Mouse (Mus musculus) midbrain, embryonic 16.5 days (tissue): ENCODE measurements around the gene Hba-a2. TPM values are rescaled to one million over a fixed set of nuclear protein-coding genes. Genes with fewer than 3 reads are reported as not detected.
A peak's percentile ranks its signal among the peaks of the same experiment; 100 is the strongest.
"Not testable (repeated sequence)": the region's sequence is repeated elsewhere in the genome, so short reads cannot be mapped to it uniquely, and the experiment has no call there.

Experiments used
- ATAC-seq: fragments of 200-750 bp; cut with Nextera tagmentation; 2 replicates; pipeline ENCODE4 v1.8.0; 2017; ENCODE audit warnings: moderate TSS enrichment
- H3K27ac ChIP-seq: fragments of 300-500 bp; sonication (generic); 2 replicates; pipeline ENCODE4 v1.5.1; 2014; ENCODE audit warnings: mild to moderate bottlenecking, low read length, mixed read lengths
- H3K27me3 ChIP-seq: fragments of 300-500 bp; sonication (generic); 2 replicates; pipeline ENCODE4 v1.6.1; 2014; ENCODE audit warnings: low read depth, low read length, mixed read lengths; ENCODE audit not compliant: control insufficient read depth, insufficient read depth
- H3K36me3 ChIP-seq: fragments of 300-500 bp; sonication (generic); 2 replicates; pipeline ENCODE4 v1.6.1; 2014; ENCODE audit warnings: mild to moderate bottlenecking, low read length, moderate library complexity, mixed read lengths; ENCODE audit not compliant: control insufficient read depth, insufficient read depth
- H3K4me1 ChIP-seq: fragments of 300-500 bp; sonication (generic); 2 replicates; pipeline ENCODE4 v1.6.1; 2014; ENCODE audit warnings: mild to moderate bottlenecking, low read length, mixed read lengths; ENCODE audit not compliant: control insufficient read depth, insufficient read depth
- H3K4me2 ChIP-seq: fragments of 300-500 bp; sonication (generic); 2 replicates; pipeline ENCODE4 v1.6.1; 2014; ENCODE audit warnings: mild to moderate bottlenecking, low read length, mixed read lengths
- H3K4me3 ChIP-seq: fragments of 300-500 bp; sonication (generic); 2 replicates; pipeline ENCODE4 v1.5.1; 2014; ENCODE audit warnings: low read depth, mild to moderate bottlenecking, low read length, moderate library complexity, mixed read lengths
- H3K9ac ChIP-seq: fragments of 300-500 bp; sonication (generic); 2 replicates; pipeline ENCODE4 v1.6.1; 2014; ENCODE audit warnings: low read depth, low read length, mixed read lengths
- H3K9me3 ChIP-seq: fragments of 300-500 bp; sonication (generic); replicated peaks from 2 replicates; pipeline ENCODE4 v1.6.1; 2014; ENCODE audit warnings: mild to moderate bottlenecking, low read length, mixed read lengths; ENCODE audit not compliant: control insufficient read depth, poor library complexity, severe bottlenecking
- WGBS: fragments of 180-500 bp; shearing (Covaris S2); extraction: QIAGEN DNeasy Blood & Tissue Kit; methylation state at CpG from one replicate; pipeline ENCODE4 v1.1.7; 2014; 5-methylcytosine and 5-hydroxymethylcytosine counted together
- polyA plus RNA-seq: library from polyadenylated mRNA; unstranded; fragments of >200 nt; fragmentation: Nextera tagmentation; extraction: Ambion mirVana; gene quantifications from 2 replicates; pipeline ENCODE4 v1.2.1, GENCODE M21; 2015

Gene Hba-a2
- polyA plus RNA-seq, 1 experiment from 2014 or later, result 5,737 TPM

- H3K27me3 ChIP-seq, H3K36me3 ChIP-seq, H3K9me3 ChIP-seq, H3K27ac ChIP-seq, H3K4me1 ChIP-seq: not testable (repeated sequence)
- peak within 1 kb of the TSS; percentile 34 for H3K4me3 ChIP-seq
- WGBS, result 22% methylated on average over 30 of the region's 33 CpGs
- peak; percentile 86 for ATAC-seq
- 0 out of 2 replicates have a peak within 1 kb of the TSS, but pooled peaks have one; percentile 41 for H3K9ac ChIP-seq
- H3K4me2 ChIP-seq, result peak within 1 kb of the TSS; percentile 56
Observed at GRCm38 (mm10) chr11:32286695-32287492, 9.4 kb upstream of the Hba-a2 start, which contains the start of gene Hbq1b. TSS of gene Hbq1b (plus strand) at chr11:32286965.

- H3K4me3 ChIP-seq, result no peak overlapping the region; the same call in 1 of the 2 replicates
- peak overlapping the region; percentile 56; the same call in 1 of the 2 replicates for H3K4me2 ChIP-seq
- WGBS, result 72% methylated on average over 9 of the region's 9 CpGs
Observed at GRCm38 (mm10) chr11:32287493-32287825, 8.8 kb upstream of the Hba-a2 start.

GRCm38 (mm10) chr11:32292819-32293218 lies 3.5 kb upstream of the Hba-a2 start:
- not testable (repeated sequence) for ATAC-seq, H3K4me3 ChIP-seq, H3K4me1 ChIP-seq, H3K27ac ChIP-seq, H3K27me3 ChIP-seq, H3K4me2 ChIP-seq, H3K9me3 ChIP-seq, H3K36me3 ChIP-seq, H3K9ac ChIP-seq
- 87% methylated on average over 4 of the region's 4 CpGs for WGBS

More at GRCm38 (mm10) chr11:32287493-32287825, 8.8 kb upstream of the Hba-a2 start:
- Histone ChIP-seq H3K4me1 (no peaks in the 10 kb centered on the region), H3K36me3 (no peaks in the 10 kb centered on the region), H3K27ac (no peak overlapping the region), H3K9ac (no peak overlapping the region), H3K9me3 (no peaks in the 10 kb centered on the region), H3K27me3 (no peaks in the 10 kb centered on the region)
- no peak for ATAC-seq

- not testable (repeated sequence) for H3K27me3 ChIP-seq, H3K4me3 ChIP-seq, H3K27ac ChIP-seq, H3K9ac ChIP-seq, H3K4me1 ChIP-seq, ATAC-seq, H3K9me3 ChIP-seq, H3K36me3 ChIP-seq, H3K4me2 ChIP-seq
- 75% methylated on average over 3 of the region's 3 CpGs for WGBS
Observed at GRCm38 (mm10) chr11:32293479-32293878, 2.8 kb upstream of the Hba-a2 start.

- H3K9ac ChIP-seq, H3K36me3 ChIP-seq, H3K4me1 ChIP-seq, H3K4me3 ChIP-seq, H3K27me3 ChIP-seq, H3K27ac ChIP-seq, ATAC-seq, H3K4me2 ChIP-seq, H3K9me3 ChIP-seq: not testable (repeated sequence)
- WGBS, result 51% methylated on average over 2 of the region's 2 CpGs
Observed at GRCm38 (mm10) chr11:32297417-32297816, 1.1 kb downstream of the Hba-a2 start.

GRCm38 (mm10) chr11:32297866-32298531 lies 1.7 kb downstream of the Hba-a2 start:
- Histone ChIP-seq H3K4me3 (no peak overlapping the region), H3K36me3 (no peaks in the 10 kb centered on the region), H3K9me3 (no peaks in the 10 kb centered on the region), H3K4me1 (peaks cover 1% of the 10 kb centered on the region), H3K4me2 (no peak overlapping the region), H3K27ac (no peak overlapping the region), H3K27me3 (no peaks in the 10 kb centered on the region), H3K9ac (no peak overlapping the region)
- WGBS, result 97% methylated on average over 1 of the region's 1 CpGs
- ATAC-seq, result no peak

GRCm38 (mm10) chr11:32298532-32298918 lies 2.2 kb downstream of the Hba-a2 start:
- 99% methylated on average over 2 of the region's 2 CpGs for WGBS
- no peaks in the 10 kb centered on the region for H3K36me3 ChIP-seq
- H3K4me1 ChIP-seq, result peaks cover 6% of the 10 kb centered on the region
- H3K27ac ChIP-seq, result no peak overlapping the region
- no peak overlapping the region for H3K4me2 ChIP-seq
- no peak overlapping the region for H3K4me3 ChIP-seq
- no peak overlapping the region for H3K9ac ChIP-seq
- no peaks in the 10 kb centered on the region for H3K9me3 ChIP-seq
- no peak for ATAC-seq
- H3K27me3 ChIP-seq, result no peaks in the 10 kb centered on the region

- WGBS, result 4% methylated on average over 16 of the region's 16 CpGs
- H3K9ac ChIP-seq, result peak within 1 kb of the TSS; percentile 44; the same call in 1 of the 2 replicates
- H3K4me3 ChIP-seq, result peak within 1 kb of the TSS; percentile 30
- H3K9me3 ChIP-seq, H3K36me3 ChIP-seq, H3K27me3 ChIP-seq, H3K4me1 ChIP-seq, H3K27ac ChIP-seq: not testable (repeated sequence)
- peak within 1 kb of the TSS; percentile 54 for H3K4me2 ChIP-seq
- ATAC-seq, result peak; percentile 75; the same call in 1 of the 2 replicates
Observed at GRCm38 (mm10) chr11:32299865-32300264, 3.6 kb downstream of the Hba-a2 start, which contains the start of gene Hbq1a. TSS of gene Hbq1a (plus strand) at chr11:32300069.
